Mouse (Mus musculus): ENCODE measurements around the gene Il1f5. TPM values are rescaled to one million over a fixed set of nuclear protein-coding genes. Genes with fewer than 3 reads are reported as not detected.

The Il1f5 gene
- polyA plus RNA-seq (2017; shearing (Covaris generic)), result not detected

DNA sequence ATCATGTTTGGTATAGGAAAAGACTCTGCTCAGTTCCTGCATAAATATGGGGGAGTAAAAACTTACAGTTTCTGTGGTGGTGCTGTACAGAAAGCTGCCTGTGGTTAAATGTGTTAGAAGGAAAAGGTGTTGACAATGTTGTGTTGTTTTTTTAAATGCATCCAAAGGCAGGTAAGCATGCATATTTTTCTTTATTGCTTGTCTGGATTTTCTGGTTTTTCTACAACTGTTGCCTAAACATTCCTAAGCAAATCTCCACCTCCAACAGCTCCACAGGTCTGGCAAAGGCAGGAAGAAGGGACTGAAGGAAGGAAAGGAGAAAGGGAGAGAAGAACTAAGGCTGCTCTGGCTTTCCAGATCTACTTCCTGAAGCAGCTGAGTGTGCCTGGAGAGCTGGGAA, at the start of gene Il1f5:
Il1f5 (plus strand) TSS at position 301 of the 400 bp plus-strand sequence.

DNA sequence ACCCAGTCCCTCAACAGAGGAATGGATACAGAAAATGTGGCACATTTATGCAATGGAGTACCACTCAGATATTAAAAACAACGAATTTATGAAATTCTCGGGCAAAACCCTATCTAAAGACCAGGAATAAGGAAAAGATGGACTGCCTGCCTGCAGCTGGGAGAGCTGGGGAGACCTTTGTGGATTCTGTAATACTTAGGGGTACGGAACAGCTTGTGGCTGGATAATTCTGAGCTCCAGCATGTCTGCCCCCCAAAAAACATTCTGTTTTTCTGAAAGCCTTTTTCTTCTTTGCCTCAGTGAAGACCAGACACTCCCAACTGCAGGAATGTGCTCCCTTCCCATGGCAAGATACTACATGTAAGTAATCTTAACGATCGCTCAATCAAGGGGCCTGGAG, 14.1 kb downstream of the Il1f5 start, which contains the start of gene Il1f10:
Il1f10 (plus strand) TSS at position 301 of the 400 bp plus-strand sequence.

Other genes with a start within 250 kb of the Il1f5 start
- gene Hnmt, start 227.6 kb upstream of the Il1f5 start, polyA plus RNA-seq (2017; shearing (Covaris generic)), result 0.16 TPM
- not detected for gene Tbpl2, start 180.4 kb upstream of the Il1f5 start, polyA plus RNA-seq (2017; shearing (Covaris generic))
- gene Il1f8, start 123.8 kb upstream of the Il1f5 start, polyA plus RNA-seq (2017; shearing (Covaris generic)), result not detected
- not detected for gene Il1f9, start 90.5 kb upstream of the Il1f5 start, polyA plus RNA-seq (2017; shearing (Covaris generic))
- not detected for gene Il1f6, start 61.5 kb upstream of the Il1f5 start, polyA plus RNA-seq (2017; shearing (Covaris generic))
- not detected for gene Il1f10, start 14.2 kb downstream of the Il1f5 start, polyA plus RNA-seq (2017; shearing (Covaris generic))
- 2.2 TPM for gene Il1rn, start 59.9 kb downstream of the Il1f5 start, polyA plus RNA-seq (2017; shearing (Covaris generic))
- gene Psd4, start 90.6 kb downstream of the Il1f5 start, polyA plus RNA-seq (2017; shearing (Covaris generic)), result 195 TPM
- not detected for gene Pax8, start 198.6 kb downstream of the Il1f5 start, polyA plus RNA-seq (2017; shearing (Covaris generic))